Mouse (Mus musculus): Measurements from ENCODE around the gene Atf7ip.

Gene Atf7ip

DNA sequence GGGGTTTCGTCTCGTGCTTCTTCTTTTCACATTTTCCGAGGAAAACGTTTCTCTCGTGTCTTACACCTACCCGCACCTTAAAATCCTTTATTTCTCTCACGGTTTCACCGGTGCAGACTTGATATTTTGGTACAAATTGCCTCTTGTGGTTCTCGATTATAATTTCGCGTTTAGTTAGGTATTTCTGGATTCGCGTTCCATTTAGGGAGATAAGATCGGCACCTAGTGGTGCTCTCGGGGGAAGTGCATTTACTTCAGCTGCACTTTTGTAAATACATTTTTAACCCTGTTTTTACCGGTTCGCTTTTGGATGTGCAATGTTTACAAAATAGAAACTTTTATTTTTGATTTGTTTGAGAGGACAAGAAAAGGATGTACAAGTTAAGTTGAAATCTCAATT, 13.3 kb downstream of the Atf7ip start:
- in situ Hi-C loops (cut with MboI, MseI), result loop anchor here (5.0 to 25.0 kb wide), 3 partner anchors 52 to 1218 kb away; partner anchors contain the start of gene Strap (in 1 of the 2)

DNA sequence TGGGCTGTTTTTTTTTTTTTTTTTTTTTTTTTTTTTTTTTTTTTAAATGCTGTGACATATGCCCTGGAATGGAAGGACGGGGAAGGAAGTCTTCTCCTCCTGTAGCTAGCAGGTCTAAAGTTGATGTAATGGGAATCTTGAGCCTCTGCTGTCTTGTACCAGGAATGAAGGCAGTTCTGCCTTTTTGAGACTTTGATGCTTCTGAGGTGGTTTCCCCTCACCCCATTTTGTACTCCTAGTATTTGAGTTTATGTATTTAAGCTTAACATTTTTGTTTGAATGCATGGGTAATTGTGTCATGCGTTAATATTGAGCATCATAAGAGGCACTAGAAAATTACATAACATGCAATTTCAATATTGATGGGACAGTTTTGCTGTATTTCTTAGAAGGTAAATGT, 14.4 kb downstream of the Atf7ip start:
- in situ Hi-C loops (cut with MboI, MseI), result loop anchor here in 1 of 2 experiments (25.0 kb wide), 1 partner anchor 1217 kb away; the partner anchor contains the start of gene Strap

DNA sequence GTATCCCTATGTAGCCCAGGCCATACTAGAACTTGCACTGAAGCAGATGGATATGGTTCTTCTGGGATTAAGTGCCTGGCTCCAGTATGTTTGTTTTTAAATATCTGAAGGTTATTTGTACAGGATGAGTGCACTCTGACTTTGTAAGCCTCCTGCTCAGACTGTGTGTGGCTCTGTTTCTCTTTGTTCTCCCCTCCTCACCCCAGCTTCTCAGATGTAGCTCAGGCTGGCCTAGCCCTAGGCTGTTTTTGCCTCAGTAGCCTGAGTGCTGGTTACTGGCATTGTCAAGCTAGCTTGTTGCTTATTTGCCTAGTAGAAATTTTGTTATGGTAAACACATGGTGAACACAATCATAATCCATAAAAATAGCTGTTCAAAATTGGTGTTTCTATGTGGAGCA, 15.7 kb downstream of the Atf7ip start:
- in situ Hi-C loops (cut with MboI, MseI), result loop anchor here in 1 of 2 experiments (25.0 kb wide), 1 partner anchor 1216 kb away; the partner anchor contains the start of gene Strap

DNA sequence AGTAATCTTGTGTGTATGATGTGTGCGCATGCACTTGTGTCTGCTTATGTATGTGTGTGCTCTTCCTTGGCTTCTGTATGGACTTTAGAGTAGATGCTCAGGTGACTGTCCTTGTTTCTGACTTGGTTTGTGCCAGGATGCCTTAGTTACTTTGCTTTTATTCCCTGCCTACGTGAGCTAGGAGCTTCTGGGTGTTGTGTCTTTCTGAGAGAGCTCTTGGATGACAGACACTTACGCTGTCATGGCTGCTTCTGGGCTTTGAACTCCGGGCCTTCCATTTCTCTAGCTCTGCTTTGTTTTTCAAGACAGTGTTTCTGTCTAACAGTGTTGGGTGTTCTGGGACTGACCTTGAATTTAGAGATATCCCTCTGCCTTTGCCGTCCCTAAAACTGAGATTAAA, 16.7 kb downstream of the Atf7ip start:
- in situ Hi-C loops (cut with MboI, MseI), result loop anchor here in 1 of 2 experiments (25.0 kb wide), 1 partner anchor 1215 kb away; the partner anchor contains the start of gene Strap

DNA sequence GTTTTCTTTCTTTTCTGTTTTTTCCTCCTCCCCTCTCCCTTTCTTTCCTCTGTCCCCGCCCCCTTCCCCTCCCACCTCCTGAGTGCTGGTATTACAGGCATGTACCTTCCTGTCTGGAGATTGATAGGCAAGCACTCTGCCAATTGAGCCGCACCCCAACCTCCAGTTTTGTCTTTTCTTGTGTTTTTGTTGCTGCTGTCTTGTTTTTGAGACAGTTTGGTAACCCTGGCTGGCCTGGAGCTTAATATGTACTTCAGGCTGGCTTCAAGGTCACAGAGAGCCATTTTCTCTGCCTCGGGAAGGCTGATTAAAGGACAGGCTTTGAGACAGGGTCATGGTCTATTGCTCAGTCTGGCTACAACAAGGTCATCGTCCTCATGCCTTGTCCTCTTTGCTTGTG, 18.8 kb downstream of the Atf7ip start:
- in situ Hi-C loops (cut with MboI, MseI), result loop anchor here (25.0 kb wide), 2 partner anchors 1213 to 1612 kb away; partner anchors contain the start of genes Strap (in 2 of the 2) and Cdkn1b (in 1 of the 2)

DNA sequence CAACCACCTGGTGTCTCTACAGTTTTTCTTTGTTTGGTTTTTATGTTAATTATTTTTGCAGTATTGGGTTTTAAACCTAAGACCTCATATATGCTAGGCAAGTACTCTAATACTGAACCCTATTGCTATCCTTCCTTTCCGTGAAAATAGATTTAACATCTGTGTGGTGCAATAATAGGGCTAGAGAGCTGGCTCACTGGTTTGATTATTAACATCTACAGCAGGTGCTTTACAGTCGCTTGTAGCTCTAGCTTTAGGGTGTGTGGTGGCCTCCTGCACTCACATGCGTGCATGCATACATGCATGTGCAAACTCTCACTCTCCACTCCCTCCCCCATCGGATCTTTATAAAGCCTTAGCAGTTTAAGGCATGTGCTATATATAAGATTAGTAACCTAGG, 19.6 kb downstream of the Atf7ip start:
- in situ Hi-C loops (cut with MboI, MseI), result loop anchor here in 1 of 2 experiments (25.0 kb wide), 2 partner anchors 1212 to 1613 kb away; partner anchors contain the start of genes Cdkn1b and Strap

DNA sequence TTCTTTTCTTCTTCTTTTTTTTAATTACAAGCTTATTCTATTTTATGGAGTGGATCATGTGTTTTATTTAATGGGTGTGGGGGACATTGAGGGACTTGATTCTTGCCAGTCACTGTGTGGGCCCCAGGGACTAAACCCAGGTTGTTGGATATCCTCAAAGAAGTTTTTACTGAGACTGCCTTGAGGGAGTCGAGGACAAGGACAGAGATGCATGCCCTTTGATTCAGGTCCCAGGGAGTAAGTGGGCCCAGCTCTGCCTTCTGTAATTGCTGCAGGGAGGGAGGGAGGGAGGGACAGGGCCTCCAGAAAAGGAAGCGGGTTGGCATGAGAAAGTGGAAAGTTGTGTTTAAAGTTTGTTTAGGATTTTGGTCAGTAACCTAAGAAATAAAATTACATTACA, 23.2 kb downstream of the Atf7ip start:
- in situ Hi-C loops (cut with MboI, MseI), result loop anchor here in 1 of 2 experiments (25.0 kb wide), 2 partner anchors 1208 to 1617 kb away; partner anchors contain the start of genes Cdkn1b and Strap

DNA sequence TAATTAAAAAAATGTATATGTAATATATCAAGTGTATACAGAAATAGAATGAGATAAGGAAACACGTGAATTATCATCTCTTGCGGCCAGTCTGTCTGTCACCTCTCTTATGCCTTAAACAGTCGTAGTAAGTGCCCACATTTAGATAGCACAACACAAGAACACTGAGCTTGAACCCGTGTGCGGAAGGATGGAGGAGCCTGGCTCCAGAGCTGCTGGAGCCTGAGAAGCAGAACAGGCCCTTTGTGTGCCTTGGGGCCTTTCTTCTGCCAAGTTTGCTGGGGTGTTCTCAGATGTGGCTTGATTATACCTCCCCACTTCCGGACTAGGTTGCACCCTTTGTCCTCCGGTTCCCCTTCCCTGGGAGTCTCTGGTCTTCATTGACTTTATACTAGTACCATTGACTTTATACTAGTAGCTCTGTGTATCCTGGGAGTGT, 25.8 kb downstream of the Atf7ip start:
- in situ Hi-C loops (cut with MboI, MseI), result loop anchor here in 1 of 2 experiments (25.0 kb wide), 2 partner anchors 1205 to 1620 kb away; partner anchors contain the start of genes Cdkn1b and Strap

DNA sequence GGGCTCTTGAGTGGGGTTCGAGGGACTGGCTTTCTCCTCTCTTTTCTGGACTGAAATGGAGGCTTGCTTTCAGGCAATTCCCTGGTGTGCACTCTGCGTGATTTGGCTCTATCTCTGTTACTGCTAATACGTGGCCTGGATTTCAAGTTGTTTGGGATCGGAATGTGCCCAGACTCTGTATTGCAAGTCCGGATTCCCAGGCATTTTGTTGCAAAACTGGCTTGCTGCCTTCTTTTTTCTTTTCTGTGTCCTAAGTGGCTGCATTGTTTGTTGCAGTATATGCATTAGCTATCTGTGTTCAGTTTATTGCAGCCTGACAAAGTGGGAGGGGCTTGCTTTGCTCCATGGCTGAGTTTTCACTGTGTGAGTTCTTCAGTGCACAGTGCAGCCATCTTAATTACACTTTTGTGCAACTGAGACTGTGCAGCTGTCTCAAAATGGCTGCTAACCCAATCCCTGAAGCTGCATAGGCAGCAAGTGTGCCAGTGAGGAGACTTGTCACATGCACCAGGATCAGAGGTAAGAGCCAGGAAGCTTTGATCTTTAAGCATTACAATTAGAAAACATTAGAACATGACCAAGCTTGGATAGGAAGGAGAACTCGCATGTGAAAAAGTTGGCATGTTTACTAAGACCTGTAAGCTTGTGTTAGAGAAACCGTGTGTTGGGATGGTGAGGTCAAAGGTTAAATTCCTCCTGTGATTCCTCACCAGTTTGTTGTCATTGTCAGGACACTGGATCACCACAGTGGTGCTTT, 26.7 kb downstream of the Atf7ip start:
- in situ Hi-C loops (cut with MboI, MseI), result loop anchor here in 1 of 2 experiments (25.0 kb wide), 2 partner anchors 1205 to 1620 kb away; partner anchors contain the start of genes Cdkn1b and Strap

DNA sequence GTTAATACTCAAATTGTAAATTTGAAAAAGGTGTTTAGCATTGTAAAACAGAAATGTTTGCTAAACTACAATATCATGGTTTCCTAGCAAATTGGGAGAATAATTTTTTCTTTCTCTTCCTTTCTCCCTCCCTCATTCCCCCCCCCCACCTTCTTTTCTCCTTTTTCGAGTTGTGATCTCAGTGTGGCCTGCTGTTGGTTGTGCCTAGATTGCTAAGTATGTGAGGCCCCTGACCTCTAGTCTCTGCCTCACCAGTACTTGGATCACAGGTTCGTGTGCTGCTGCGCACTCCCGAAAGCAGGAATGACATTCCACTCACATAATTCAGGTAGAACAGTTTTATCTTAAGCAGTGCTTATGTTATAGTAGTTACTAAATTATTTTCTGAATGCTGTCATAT, 27.8 kb downstream of the Atf7ip start:
- in situ Hi-C loops (cut with MboI, MseI), result loop anchor here in 1 of 2 experiments (25.0 kb wide), 2 partner anchors 1203 to 1622 kb away; partner anchors contain the start of genes Cdkn1b and Strap

DNA sequence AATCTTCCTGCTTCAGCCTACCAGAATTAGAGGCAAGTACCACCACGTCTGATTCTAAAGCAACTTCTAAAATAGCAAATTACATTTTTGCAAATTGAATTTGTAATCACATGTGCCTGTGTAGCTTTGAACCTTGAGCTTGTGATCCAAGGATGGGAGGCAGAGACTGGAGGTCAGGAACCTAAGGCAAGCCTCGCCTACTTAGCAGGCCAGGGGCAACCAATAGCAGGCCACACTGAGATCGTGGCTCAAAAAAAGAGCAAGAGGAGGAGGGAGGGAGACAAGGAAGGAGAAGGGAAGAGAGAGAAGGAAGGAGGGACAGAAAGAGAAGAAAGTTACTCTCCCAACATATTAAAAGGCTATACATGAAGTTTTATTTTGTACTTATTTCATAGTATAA, 28.5 kb downstream of the Atf7ip start:
- in situ Hi-C loops (cut with MboI, MseI), result loop anchor here in 1 of 2 experiments (25.0 kb wide), 2 partner anchors 1203 to 1622 kb away; partner anchors contain the start of genes Cdkn1b and Strap

DNA sequence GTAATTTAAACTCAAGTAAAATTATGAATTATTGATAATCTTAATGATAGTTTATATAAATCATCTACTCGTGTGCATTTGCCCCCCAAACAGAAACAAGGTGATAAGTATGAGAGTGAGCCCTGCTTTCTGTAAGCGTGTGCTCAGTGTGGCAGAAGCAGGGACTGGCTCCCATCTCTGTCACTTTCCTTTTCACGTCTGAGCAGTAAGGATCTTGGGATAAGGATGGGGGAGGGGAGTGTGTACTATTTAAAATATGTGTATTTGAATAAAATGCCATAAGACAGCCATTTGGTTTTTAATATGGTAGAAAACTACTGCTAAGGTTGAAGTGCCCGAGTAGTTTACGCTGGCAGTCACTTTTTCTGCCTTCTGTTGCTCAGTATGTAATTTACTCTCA, 29.2 kb downstream of the Atf7ip start:
- in situ Hi-C loops (cut with MboI, MseI), result loop anchor here in 1 of 2 experiments (25.0 kb wide), 2 partner anchors 1202 to 1623 kb away; partner anchors contain the start of genes Cdkn1b and Strap

DNA sequence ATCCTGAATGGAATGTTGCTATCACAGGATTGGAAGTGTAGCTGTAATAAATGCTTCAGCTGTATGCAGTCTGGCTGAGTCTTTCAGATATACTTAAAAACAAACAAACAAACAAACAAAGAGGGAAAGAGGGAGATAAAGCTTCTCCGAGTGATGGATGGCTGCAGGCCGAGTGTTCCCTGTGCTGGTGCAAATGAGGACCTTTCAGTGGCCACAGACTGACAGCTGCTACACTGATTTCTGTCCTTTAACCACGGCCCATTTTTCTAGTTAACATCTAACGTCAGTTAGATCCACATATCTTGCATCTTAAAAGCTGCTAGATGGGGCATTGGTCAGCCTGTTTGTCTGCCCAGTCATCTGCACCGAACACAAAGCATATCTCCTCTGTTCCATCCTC, 30.2 kb downstream of the Atf7ip start:
- in situ Hi-C loops (cut with MboI, MseI), result loop anchor here in 1 of 2 experiments (25.0 kb wide), 2 partner anchors 1201 to 1624 kb away; partner anchors contain the start of genes Cdkn1b and Strap

DNA sequence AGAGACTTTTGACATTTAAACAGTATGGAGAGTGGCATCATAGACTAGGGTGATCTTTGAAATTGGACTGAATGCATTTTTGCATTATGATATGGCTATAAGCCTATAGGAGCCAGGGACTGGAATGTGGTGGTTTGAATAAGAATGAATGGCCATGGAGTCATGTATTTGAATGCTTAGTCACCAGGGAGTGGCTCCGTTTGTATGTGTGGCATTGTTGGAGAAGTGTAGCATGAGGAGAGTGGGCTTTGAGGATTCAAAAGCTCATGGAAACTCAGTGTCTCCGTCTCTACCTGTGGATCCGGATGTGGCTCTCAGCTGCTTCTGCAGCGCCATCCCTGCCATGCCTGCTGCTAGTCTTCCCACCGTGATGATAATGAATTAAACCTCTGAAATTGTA, 35.4 kb downstream of the Atf7ip start:
- in situ Hi-C loops (cut with MboI, MseI), result loop anchor here in 1 of 2 experiments (25.0 kb wide), 2 partner anchors 1196 to 1629 kb away; partner anchors contain the start of genes Cdkn1b and Strap

DNA sequence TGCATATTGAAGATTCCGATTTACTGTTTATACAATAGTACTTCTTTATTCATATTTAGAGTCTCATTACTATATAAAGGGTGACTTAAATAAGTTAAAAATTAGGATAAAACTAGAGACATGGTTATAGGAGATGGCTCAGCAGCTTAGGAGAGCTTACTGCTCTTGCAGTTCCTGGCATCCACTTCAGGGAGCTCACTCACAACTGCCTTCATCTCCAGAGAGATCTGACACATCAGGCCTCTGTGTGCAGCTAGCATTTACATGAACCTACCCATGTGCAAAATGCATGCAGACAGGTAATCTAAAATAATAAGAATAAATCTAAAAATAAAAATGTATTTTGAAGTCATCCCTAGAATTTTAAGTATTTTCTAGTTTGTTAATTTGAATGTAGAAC, 36.1 kb downstream of the Atf7ip start:
- in situ Hi-C loops (cut with MboI, MseI), result loop anchor here in 1 of 2 experiments (25.0 kb wide), 2 partner anchors 1195 to 1630 kb away; partner anchors contain the start of genes Cdkn1b and Strap

DNA sequence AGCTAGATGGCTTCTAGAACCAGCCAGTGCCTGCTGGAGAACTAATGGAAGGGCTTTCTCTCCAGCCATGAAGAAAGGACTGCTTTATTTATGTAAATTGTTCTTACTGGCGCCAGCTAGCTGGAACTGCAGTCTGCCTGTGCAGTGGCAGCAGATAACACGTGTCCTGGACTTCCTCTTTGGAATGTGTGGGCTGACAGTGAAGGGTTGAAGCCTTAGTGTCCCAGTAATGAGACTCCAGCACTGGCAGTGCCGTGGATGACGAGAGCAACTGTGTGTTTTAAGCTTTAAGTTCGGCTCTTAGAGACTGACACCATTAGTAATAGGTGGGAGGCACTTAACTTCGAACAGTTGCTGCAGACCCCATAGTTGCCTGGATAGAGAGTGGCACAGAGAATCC, 37.2 kb downstream of the Atf7ip start:
- in situ Hi-C loops (cut with MboI, MseI), result loop anchor here in 1 of 2 experiments (25.0 kb wide), 2 partner anchors 1194 to 1631 kb away; partner anchors contain the start of genes Cdkn1b and Strap

DNA sequence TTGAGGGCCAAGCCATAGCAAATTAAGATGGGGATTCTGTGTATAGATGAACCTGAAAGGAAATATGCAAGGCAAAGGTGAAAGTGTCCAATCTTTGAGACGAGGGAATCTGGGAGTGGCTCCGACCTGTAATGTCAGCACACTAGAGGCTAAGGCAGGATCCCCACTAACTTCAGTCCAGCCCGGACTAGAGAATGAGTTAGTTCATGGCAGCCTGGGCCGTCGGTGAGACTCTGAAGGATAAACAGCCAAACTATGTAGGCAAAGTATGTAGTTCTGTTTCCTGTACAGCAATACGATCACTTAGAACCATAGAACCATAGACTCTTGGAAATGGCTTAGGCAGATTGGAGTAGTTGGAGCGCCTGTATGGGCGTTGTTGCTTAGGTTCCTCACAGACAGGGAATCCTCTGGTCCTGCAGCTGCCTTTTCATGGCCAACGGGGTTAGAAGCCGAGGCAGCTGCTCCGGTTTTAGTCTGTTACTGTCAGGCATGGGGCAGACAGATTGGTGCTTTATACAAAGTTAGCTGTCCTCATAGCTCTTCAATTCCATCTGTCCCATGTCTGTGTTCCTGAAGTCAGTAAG, 39.4 kb downstream of the Atf7ip start:
- in situ Hi-C loops (cut with MboI, MseI), result loop anchor here in 1 of 2 experiments (25.0 kb wide), 2 partner anchors 1192 to 1633 kb away; partner anchors contain the start of genes Cdkn1b and Strap

DNA sequence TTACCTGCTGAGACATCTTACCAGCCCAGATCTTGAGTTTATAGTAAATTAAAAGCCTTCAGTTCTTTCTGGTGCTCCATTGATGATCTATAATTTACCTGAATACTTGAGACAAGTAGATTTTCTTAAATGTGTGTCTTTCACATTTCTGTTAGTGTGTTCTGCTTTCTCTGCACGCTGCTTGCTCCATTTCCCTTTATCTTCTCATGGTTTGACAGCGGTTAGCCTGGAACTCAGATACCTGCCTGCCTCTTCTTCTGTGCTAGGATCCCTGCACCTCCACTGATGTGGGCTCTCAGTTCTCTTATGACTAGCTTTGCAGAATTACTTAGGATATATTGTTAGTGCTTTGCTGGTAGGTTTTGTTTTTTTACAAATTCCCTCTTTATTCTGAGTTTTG, 40.3 kb downstream of the Atf7ip start:
- in situ Hi-C loops (cut with MboI, MseI), result loop anchor here in 1 of 2 experiments (25.0 kb wide), 2 partner anchors 1191 to 1634 kb away; partner anchors contain the start of genes Cdkn1b and Strap

DNA sequence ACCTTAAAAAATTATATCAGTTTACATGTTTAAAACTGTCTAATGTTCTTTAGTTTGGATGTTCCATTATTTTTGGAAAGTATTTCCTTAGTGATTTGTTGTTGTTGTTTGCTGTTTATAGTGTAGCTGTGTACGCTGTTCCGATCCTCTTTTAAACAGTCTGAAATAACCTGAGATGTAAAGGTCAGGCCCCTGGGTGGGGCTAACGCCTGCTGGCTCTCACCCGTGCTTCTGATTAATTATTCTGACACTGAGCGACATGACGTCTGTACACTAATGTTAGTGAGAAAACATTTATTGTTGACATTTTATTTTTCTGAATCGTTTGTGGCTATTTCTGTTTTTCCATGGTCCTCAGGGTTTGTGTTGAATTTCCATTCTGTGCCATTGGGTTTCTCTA, 41.0 kb downstream of the Atf7ip start:
- in situ Hi-C loops (cut with MboI, MseI), result loop anchor here in 1 of 2 experiments (25.0 kb wide), 2 partner anchors 1190 to 1635 kb away; partner anchors contain the start of genes Cdkn1b and Strap

DNA sequence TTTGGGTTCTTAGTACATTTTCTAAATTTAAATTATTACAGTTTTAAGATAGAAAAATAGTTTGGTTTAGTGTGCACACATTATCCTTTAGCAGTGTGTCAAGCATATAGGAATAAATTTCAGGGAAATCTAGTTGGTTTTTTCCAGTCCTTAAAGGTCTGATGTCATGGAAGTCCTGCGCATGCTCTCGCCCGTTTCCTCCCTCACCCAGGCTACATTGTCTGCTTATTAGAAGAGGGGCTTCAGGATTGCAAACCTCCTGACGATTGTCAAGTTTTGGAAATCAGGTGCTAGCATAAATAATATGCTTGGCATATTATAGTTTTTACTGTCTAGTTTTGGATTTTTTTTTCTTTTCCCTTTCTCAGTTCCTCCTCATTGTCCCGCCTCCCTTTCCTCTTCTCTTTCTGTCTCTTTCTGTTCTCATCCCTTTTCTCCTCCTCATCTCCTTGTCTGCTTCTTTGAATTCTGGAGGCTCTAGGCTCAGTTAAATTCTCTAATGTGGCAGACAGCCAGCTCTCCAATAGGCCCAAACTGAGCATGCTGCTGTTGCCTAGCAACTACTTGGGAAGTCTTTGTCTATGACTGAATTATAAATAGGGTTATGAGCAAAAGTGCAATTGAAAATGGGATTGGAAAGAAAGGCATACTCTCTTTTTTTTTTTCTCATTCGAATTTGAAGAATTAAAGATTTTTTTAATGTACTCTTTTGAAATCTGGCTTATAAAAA, 42.2 kb downstream of the Atf7ip start:
- in situ Hi-C loops (cut with MboI, MseI), result loop anchor here in 1 of 2 experiments (25.0 kb wide), 2 partner anchors 1189 to 1636 kb away; partner anchors contain the start of genes Cdkn1b and Strap
